Mouse (Mus musculus) heart, embryonic 16.5 days (tissue): ENCODE measurements at regions not wholly inside any gene's neighbourhood (a gene's known extent, or its start where the extent isn't known, plus 50 kb on each side); places are given as distances from the start of the nearest gene placed in this dataset.

ENCODE experiments used
- ATAC-seq: fragments of 200-750 bp; cut with Nextera tagmentation; replicated peaks from 2 replicates; pipeline ENCODE4 v1.8.0; 2017; ENCODE audit warnings: moderate number of reproducible peaks; ENCODE audit not compliant: insufficient read depth, low FRiP score; ENCODE audit errors: extremely low read depth
- H3K27ac ChIP-seq: fragments of 300-500 bp; sonication (generic); 2 replicates; pipeline ENCODE4 v1.5.1; 2014; ENCODE audit warnings: mild to moderate bottlenecking, low read length, control low read depth, moderate library complexity
- H3K27me3 ChIP-seq: fragments of 300-500 bp; sonication (generic); 2 replicates; pipeline ENCODE4 v1.6.1; 2014; ENCODE audit warnings: low read length, mixed read lengths; ENCODE audit not compliant: control insufficient read depth, insufficient read depth
- H3K36me3 ChIP-seq: fragments of 300-500 bp; sonication (generic); 2 replicates; pipeline ENCODE4 v1.6.1; 2014; ENCODE audit not compliant: control insufficient read depth, insufficient read depth
- H3K4me1 ChIP-seq: fragments of 300-500 bp; sonication (generic); 2 replicates; pipeline ENCODE4 v1.6.1; 2014; ENCODE audit warnings: low read length, mixed read lengths; ENCODE audit not compliant: control insufficient read depth, insufficient read depth
- H3K4me2 ChIP-seq: fragments of 300-500 bp; sonication (generic); 2 replicates; pipeline ENCODE4 v1.6.1; 2014; ENCODE audit warnings: low read depth, mild to moderate bottlenecking, control low read depth, low read length
- H3K4me3 ChIP-seq: fragments of 300-500 bp; sonication (generic); 2 replicates; pipeline ENCODE4 v1.5.1; 2014; ENCODE audit warnings: mild to moderate bottlenecking, control low read depth, low read length
- H3K9ac ChIP-seq: fragments of 300-500 bp; sonication (generic); 2 replicates; pipeline ENCODE4 v1.6.1; 2014; ENCODE audit warnings: low read length, control low read depth
- H3K9me3 ChIP-seq: fragments of 300-500 bp; sonication (generic); replicated peaks from 2 replicates; pipeline ENCODE4 v1.6.1; 2016; ENCODE audit warnings: low read length; ENCODE audit not compliant: control insufficient read depth
- WGBS: fragments of 180-500 bp; shearing (Covaris S2); extraction: QIAGEN DNeasy Blood & Tissue Kit; methylation state at CpG from one replicate; pipeline ENCODE4 v1.1.7; 2014; 5-methylcytosine and 5-hydroxymethylcytosine counted together

DNA sequence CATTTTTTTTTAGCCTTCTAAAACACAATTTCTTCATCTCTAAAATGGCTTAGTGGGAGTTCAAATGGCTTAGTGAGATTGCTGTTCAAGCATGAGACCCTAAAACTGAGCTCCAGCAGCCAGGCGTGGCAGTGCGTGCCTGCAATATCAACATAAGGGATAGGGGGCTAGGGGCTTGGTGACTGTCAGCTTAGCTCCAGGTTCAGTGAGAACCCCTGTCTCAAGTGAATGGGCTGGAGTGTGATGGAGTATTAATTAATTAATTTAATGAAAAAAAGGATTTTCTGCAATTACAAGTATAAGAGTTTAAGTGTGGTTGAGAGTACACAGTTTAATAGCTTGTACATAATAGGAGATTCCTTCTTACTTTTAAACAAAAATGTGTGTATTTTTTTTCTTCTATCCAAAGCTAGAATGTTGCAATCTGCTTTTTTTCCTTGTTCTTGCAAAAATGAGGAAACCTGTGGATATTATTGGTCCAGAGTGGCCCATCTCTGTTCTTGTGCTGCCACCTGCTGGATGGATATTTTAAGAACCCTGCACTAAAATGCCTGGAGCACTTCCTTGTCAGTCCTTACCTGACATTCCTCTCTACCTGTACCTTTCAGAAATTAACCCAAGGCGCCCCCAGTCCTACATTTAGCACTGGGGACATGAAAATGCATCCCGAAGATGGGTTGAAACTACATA, 54.0 kb upstream of the Usp47 start:
- H3K4me2 ChIP-seq, result no peak overlapping the region
- H3K4me1 ChIP-seq, result peaks cover 9% of the 10 kb centered on the region
- 0 out of 2 replicates have a peak, but pooled peaks have one; percentile 23 for ATAC-seq
- no peak overlapping the region for H3K27ac ChIP-seq
- H3K36me3 ChIP-seq, result no peaks in the 10 kb centered on the region
- H3K4me3 ChIP-seq, result no peak overlapping the region
- 0 out of 2 replicates have a peak, but pooled peaks cover 2% of the 10 kb centered on the region for H3K9me3 ChIP-seq
- 48% methylated on average over 4 of the region's 4 CpGs for WGBS
- no peaks in the 10 kb centered on the region for H3K27me3 ChIP-seq
- H3K9ac ChIP-seq, result no peak overlapping the region

DNA sequence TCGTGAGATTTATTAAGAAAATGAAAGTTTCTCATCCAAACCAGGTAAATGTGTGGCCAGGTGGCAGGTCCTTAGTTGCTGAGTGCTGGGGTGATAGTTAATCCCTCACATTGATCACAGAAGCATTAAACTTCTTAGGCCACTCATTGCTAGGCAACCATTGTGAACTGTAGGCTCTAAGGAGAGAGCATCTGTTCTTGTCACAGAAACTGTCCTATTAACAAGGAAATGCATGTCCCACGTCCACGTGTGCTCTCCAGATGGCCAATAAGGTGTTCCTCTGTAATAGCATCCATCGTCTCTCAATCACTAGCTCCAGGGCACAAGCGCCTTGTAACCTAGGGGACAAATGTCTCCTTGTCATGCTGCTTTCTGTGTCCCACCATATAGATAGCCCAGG, 55.0 kb upstream of the Usp47 start:
- Histone ChIP-seq H3K9ac (no peak overlapping the region), H3K27me3 (no peaks in the 10 kb centered on the region), H3K9me3 (0 out of 2 replicates have a peak, but pooled peaks cover 2% of the 10 kb centered on the region), H3K4me3 (no peak overlapping the region), H3K4me2 (no peak overlapping the region), H3K4me1 (peaks cover 5% of the 10 kb centered on the region), H3K27ac (no peak overlapping the region), H3K36me3 (no peaks in the 10 kb centered on the region)
- no peak for ATAC-seq
- 80% methylated on average over 5 of the region's 5 CpGs for WGBS

- no peak overlapping the region for H3K4me3 ChIP-seq
- ATAC-seq, result no peak
- no peak overlapping the region for H3K4me2 ChIP-seq
- no peaks in the 10 kb centered on the region for H3K36me3 ChIP-seq
- 71% methylated on average over 3 of the region's 3 CpGs for WGBS
- H3K9ac ChIP-seq, result no peak overlapping the region
- H3K9me3 ChIP-seq, result 0 out of 2 replicates have a peak, but pooled peaks cover 2% of the 10 kb centered on the region
- H3K27me3 ChIP-seq, result no peaks in the 10 kb centered on the region
- H3K27ac ChIP-seq, result no peak overlapping the region
- H3K4me1 ChIP-seq, result no peaks in the 10 kb centered on the region
These were observed 56.6 kb upstream of the Usp47 start for GRCm38 (mm10) chr7:111966716-111967115.

GRCm38 (mm10) chr7:111963969-111964368, 59.3 kb upstream of the Usp47 start:
- no peak for ATAC-seq
- Histone ChIP-seq H3K36me3 (no peaks in the 10 kb centered on the region), H3K27ac (no peak overlapping the region), H3K9me3 (0 out of 2 replicates have a peak, but pooled peaks cover 2% of the 10 kb centered on the region), H3K9ac (no peak overlapping the region), H3K27me3 (no peaks in the 10 kb centered on the region), H3K4me3 (no peak overlapping the region), H3K4me1 (no peaks in the 10 kb centered on the region), H3K4me2 (no peak overlapping the region)
- WGBS, result 79% methylated on average over 1 of the region's 1 CpGs

DNA sequence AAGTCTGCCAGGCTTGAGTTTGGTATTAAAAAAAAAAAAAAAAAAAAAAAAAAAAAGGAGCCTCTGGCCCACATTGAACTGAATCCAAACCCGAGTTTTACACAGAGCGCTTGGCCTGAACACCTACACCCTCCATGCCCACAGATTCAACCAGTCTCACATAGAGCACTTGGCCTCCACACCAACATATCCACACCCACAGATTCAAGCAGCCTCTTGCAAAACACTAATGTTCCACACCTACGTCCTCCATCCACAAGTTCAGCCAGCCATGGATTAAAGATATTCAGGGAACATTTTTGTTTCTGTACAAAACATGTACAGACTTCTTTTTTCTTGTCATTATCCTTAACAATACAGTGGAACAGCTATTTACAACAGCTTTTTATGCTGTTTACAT, 63.3 kb upstream of the Usp47 start:
- H3K9me3 ChIP-seq, result 0 out of 2 replicates have a peak, but pooled peaks cover under 1% of the 10 kb centered on the region
- H3K4me2 ChIP-seq, result no peak overlapping the region
- ATAC-seq, result no peak
- no peak overlapping the region for H3K27ac ChIP-seq
- WGBS, result 84% methylated on average over 3 of the region's 3 CpGs
- H3K27me3 ChIP-seq, result no peaks in the 10 kb centered on the region
- H3K36me3 ChIP-seq, result no peaks in the 10 kb centered on the region
- no peak overlapping the region for H3K9ac ChIP-seq
- H3K4me3 ChIP-seq, result no peak overlapping the region
- no peaks in the 10 kb centered on the region for H3K4me1 ChIP-seq

DNA sequence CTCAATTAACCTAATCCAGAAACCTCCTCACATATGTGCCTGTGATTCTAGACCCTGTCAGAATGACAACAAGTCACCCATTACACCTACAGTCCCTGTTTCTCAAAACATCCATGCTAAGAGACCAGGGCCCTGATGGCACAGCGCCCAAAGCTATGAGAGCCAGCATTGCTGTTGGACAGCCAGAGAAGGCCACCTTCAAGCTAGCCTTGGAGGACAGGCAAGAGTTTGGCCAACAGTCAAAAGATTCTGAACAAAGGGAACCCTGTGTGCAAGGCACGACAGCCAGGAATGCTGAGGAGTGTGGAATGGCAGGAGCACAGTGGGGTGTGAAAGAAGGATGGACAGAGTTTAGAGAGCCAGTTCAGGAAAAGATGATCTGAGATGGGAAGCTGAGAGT, 66.6 kb upstream of the Usp47 start:
- 61% methylated on average over 2 of the region's 2 CpGs for WGBS
- no peak overlapping the region for H3K4me2 ChIP-seq
- H3K36me3 ChIP-seq, result no peaks in the 10 kb centered on the region
- H3K9ac ChIP-seq, result no peak overlapping the region
- H3K27me3 ChIP-seq, result no peaks in the 10 kb centered on the region
- no peak overlapping the region for H3K4me3 ChIP-seq
- no peaks in the 10 kb centered on the region for H3K9me3 ChIP-seq
- H3K4me1 ChIP-seq, result no peaks in the 10 kb centered on the region
- no peak for ATAC-seq
- H3K27ac ChIP-seq, result no peak overlapping the region

DNA sequence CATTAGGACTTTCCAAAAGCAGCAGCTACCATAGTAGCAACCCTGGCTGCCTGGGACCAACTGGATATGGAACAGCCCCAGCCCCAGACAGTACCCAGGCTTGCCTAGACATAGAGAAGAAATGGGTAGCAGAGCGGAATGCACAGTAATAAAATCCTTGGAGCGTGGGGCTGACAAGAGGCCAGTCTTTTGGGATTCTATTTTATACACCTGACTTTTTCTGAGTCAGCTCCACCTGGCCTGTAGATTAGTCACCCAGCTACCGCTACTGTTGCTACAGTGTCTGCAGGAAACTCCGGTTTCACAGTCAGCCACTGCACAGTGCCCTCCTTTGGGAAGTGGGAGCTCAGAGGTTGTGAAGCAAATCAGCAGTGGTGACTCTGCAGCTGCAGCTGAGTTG, 83.7 kb upstream of the Usp47 start:
- no peaks in the 10 kb centered on the region for H3K9me3 ChIP-seq
- 83% methylated on average over 4 of the region's 4 CpGs for WGBS
- H3K9ac ChIP-seq, result no peak overlapping the region
- no peak overlapping the region for H3K27ac ChIP-seq
- no peak for ATAC-seq
- no peak overlapping the region for H3K4me3 ChIP-seq
- no peaks in the 10 kb centered on the region for H3K36me3 ChIP-seq
- H3K4me2 ChIP-seq, result no peak overlapping the region
- no peaks in the 10 kb centered on the region for H3K4me1 ChIP-seq
- no peaks in the 10 kb centered on the region for H3K27me3 ChIP-seq

GRCm38 (mm10) chr7:111937547-111937946, 85.8 kb upstream of the Usp47 start:
- H3K4me3 ChIP-seq, result no peak overlapping the region
- no peaks in the 10 kb centered on the region for H3K27me3 ChIP-seq
- no peak overlapping the region for H3K4me2 ChIP-seq
- no peaks in the 10 kb centered on the region for H3K36me3 ChIP-seq
- no peaks in the 10 kb centered on the region for H3K9me3 ChIP-seq
- no peak overlapping the region for H3K27ac ChIP-seq
- no peak overlapping the region for H3K9ac ChIP-seq
- no peak for ATAC-seq
- peaks cover 4% of the 10 kb centered on the region for H3K4me1 ChIP-seq
- WGBS, result 70% methylated on average over 3 of the region's 3 CpGs

DNA sequence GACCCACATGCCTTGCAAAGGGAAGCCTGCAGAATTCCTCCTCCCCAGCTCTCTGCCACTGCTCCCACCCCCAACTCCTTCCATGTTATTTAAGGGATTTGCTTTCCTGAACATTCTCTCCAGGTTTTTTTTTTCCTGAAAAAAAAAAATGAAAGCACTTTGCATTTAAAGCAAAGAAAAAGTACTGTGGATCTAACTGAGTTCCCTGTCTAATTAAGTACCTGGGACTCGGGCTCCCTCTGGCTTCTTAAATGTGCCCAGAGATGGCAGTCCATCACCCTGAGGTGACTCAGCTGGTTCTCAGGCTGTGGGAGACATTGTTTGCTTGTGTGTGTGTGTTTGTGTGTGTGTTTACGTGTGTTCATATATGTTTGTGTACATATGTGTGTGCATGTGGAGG, 86.2 kb upstream of the Usp47 start:
- WGBS, result 88% methylated on average over 2 of the region's 2 CpGs
- no peak for ATAC-seq
- Histone ChIP-seq H3K9me3 (no peaks in the 10 kb centered on the region), H3K27ac (no peak overlapping the region), H3K9ac (no peak overlapping the region), H3K4me3 (no peak overlapping the region), H3K4me2 (no peak overlapping the region), H3K36me3 (no peaks in the 10 kb centered on the region), H3K27me3 (no peaks in the 10 kb centered on the region), H3K4me1 (peaks cover 8% of the 10 kb centered on the region)
